Mouse (Mus musculus) lung, postnatal 0 days (tissue): Measurements from ENCODE around the gene Erg28. TPM values are rescaled to one million over a fixed set of nuclear protein-coding genes. Genes with fewer than 3 reads are reported as not detected.

Experiments
- ATAC-seq: fragments of 200-750 bp; cut with Nextera tagmentation; 2 replicates; pipeline ENCODE4 v1.8.0; 2017; ENCODE audit warnings: moderate library complexity
- DNase-seq: peaks from one replicate; pipeline ENCODE4 v3.0.0-alpha.2; 2016; ENCODE audit warnings: low spot score
- H3K27ac ChIP-seq: fragments of 300-500 bp; sonication (generic); 2 replicates; pipeline ENCODE4 v1.5.1; 2014; ENCODE audit warnings: antibody characterized with exemption, mild to moderate bottlenecking, low read length, mixed read lengths
- H3K27me3 ChIP-seq: fragments of 300-500 bp; sonication (generic); replicated peaks from 2 replicates; pipeline ENCODE4 v1.6.1; 2014; ENCODE audit warnings: low read length, mixed read lengths; ENCODE audit not compliant: insufficient read depth
- H3K36me3 ChIP-seq: fragments of 300-500 bp; sonication (generic); 2 replicates; pipeline ENCODE4 v1.6.1; 2014; ENCODE audit warnings: low read length, mixed read lengths; ENCODE audit not compliant: insufficient read depth
- H3K4me1 ChIP-seq: fragments of 300-500 bp; sonication (generic); 2 replicates; pipeline ENCODE4 v1.6.1; 2014; ENCODE audit warnings: antibody characterized with exemption, low read depth, low read length, mixed read lengths; ENCODE audit not compliant: insufficient read depth
- H3K4me2 ChIP-seq: fragments of 300-500 bp; sonication (generic); replicated peaks from 2 replicates; pipeline ENCODE4 v1.6.1; 2014; ENCODE audit warnings: low read depth, mild to moderate bottlenecking, low read length, moderate library complexity, mixed read lengths
- H3K4me3 ChIP-seq: fragments of 300-500 bp; sonication (generic); 2 replicates; pipeline ENCODE4 v1.5.1; 2014; ENCODE audit warnings: low read depth, low read length
- H3K9ac ChIP-seq: fragments of 300-500 bp; sonication (generic); replicated peaks from 2 replicates; pipeline ENCODE4 v1.6.1; 2014; ENCODE audit warnings: low read depth, mild to moderate bottlenecking
- H3K9me3 ChIP-seq: fragments of 300-500 bp; sonication (generic); 2 replicates; pipeline ENCODE4 v1.6.1; 2016; ENCODE audit warnings: low read length, mixed read lengths
- CTCF ChIP-seq: IDR thresholded peaks from 2 replicates; pipeline ENCODE4 v1.5.1; 2016; ENCODE audit warnings: antibody characterized with exemption, mild to moderate bottlenecking
- EP300 ChIP-seq: IDR thresholded peaks from 2 replicates; pipeline ENCODE4 v1.6.1; 2016; ENCODE audit warnings: antibody characterized with exemption, mild to moderate bottlenecking, control low read depth
- WGBS: fragments of 180-500 bp; shearing (Covaris S2); extraction: QIAGEN DNeasy Blood & Tissue Kit; methylation state at CpG from one replicate; pipeline ENCODE4 v1.1.7; 2014; 5-methylcytosine and 5-hydroxymethylcytosine counted together
- polyA plus RNA-seq: library from polyadenylated mRNA; unstranded; fragments of >200 nt; fragmentation: Nextera tagmentation; extraction: Ambion mirVana; gene quantifications from 2 replicates; pipeline ENCODE4 v1.2.1, GENCODE M21; 2015

Gene Erg28
- polyA plus RNA-seq, 1 experiment from 2014 or later = 80.8 TPM

GRCm38 (mm10) chr12:85809726-85810125 is 14.6 kb downstream of the Erg28 start:
- Histone ChIP-seq H3K27me3 (no peaks in the 10 kb centered on the region), H3K9ac (no peak overlapping the region), H3K4me3 (no peak overlapping the region), H3K27ac (0 out of 2 replicates have a peak overlapping the region, but pooled peaks have one; percentile 15), H3K4me1 (peaks cover 9% of the 10 kb centered on the region), H3K4me2 (no peak overlapping the region), H3K36me3 (0 out of 2 replicates have a peak, but pooled peaks cover 3% of the 10 kb centered on the region), H3K9me3 (no peaks in the 10 kb centered on the region)
- DNase-seq (peak; percentile 69), ATAC-seq (peak; percentile 67)
- WGBS = 12% methylated on average over 6 of the region's 6 CpGs
- no peak for TF ChIP-seq EP300

- WGBS = 64% methylated on average over 9 of the region's 9 CpGs
- H3K4me2 ChIP-seq = no peak overlapping the region
- ATAC-seq = no peak
Measured at GRCm38 (mm10) chr12:85800031-85800430, 24.3 kb downstream of the Erg28 start.

GRCm38 (mm10) chr12:85795551-85795950 is 28.8 kb downstream of the Erg28 start:
- Histone ChIP-seq H3K36me3 (no peaks in the 10 kb centered on the region), H3K9me3 (no peaks in the 10 kb centered on the region), H3K9ac (no peak overlapping the region), H3K27ac (no peak overlapping the region), H3K4me3 (no peak overlapping the region), H3K27me3 (no peaks in the 10 kb centered on the region), H3K4me2 (no peak overlapping the region), H3K4me1 (peaks cover 6% of the 10 kb centered on the region; the same call in 1 of the 2 replicates)
- WGBS = 82% methylated on average over 1 of the region's 1 CpGs
- DNase-seq (no peak), ATAC-seq (no peak)
- no peak for TF ChIP-seq EP300
- no peak for TF ChIP-seq CTCF

More at GRCm38 (mm10) chr12:85800031-85800430, 24.3 kb downstream of the Erg28 start:
- Histone ChIP-seq H3K9ac (no peak overlapping the region), H3K36me3 (no peaks in the 10 kb centered on the region), H3K9me3 (no peaks in the 10 kb centered on the region), H3K27me3 (no peaks in the 10 kb centered on the region), H3K4me3 (no peak overlapping the region), H3K27ac (no peak overlapping the region), H3K4me1 (no peaks in the 10 kb centered on the region)
- no peak for DNase-seq
- no peak for TF ChIP-seq CTCF
- TF ChIP-seq EP300 = no peak

GRCm38 (mm10) chr12:85794094-85794493 is 30.3 kb downstream of the Erg28 start:
- H3K27ac ChIP-seq = no peak overlapping the region
- no peak for ATAC-seq

GRCm38 (mm10) chr12:85792821-85793346 is 31.5 kb downstream of the Erg28 start:
- DNase-seq = peak; percentile 65
- no peak overlapping the region for H3K4me2 ChIP-seq
- H3K4me1 ChIP-seq = peaks cover 6% of the 10 kb centered on the region; the same call in 1 of the 2 replicates
- H3K27ac ChIP-seq = peak overlapping the region; percentile 6; the same call in 1 of the 2 replicates
- WGBS = 25% methylated on average over 6 of the region's 6 CpGs
- H3K36me3 ChIP-seq = no peaks in the 10 kb centered on the region
- H3K9ac ChIP-seq = no peak overlapping the region
- TF ChIP-seq EP300 (peak; percentile 79), CTCF (peak; percentile 17; the same call in 1 of the 2 replicates)
- no peak overlapping the region for H3K4me3 ChIP-seq
- peak; percentile 69 for ATAC-seq
- H3K27me3 ChIP-seq = no peaks in the 10 kb centered on the region
- H3K9me3 ChIP-seq = no peaks in the 10 kb centered on the region

More at GRCm38 (mm10) chr12:85794094-85794493, 30.3 kb downstream of the Erg28 start:
- DNase-seq = no peak
- H3K9ac ChIP-seq = no peak overlapping the region
- no peak overlapping the region for H3K4me3 ChIP-seq
- no peaks in the 10 kb centered on the region for H3K9me3 ChIP-seq
- no peak overlapping the region for H3K4me2 ChIP-seq
- H3K27me3 ChIP-seq = no peaks in the 10 kb centered on the region
- H3K4me1 ChIP-seq = peaks cover 6% of the 10 kb centered on the region; the same call in 1 of the 2 replicates
- 74% methylated on average over 2 of the region's 2 CpGs for WGBS
- TF ChIP-seq CTCF (no peak), EP300 (no peak)
- H3K36me3 ChIP-seq = no peaks in the 10 kb centered on the region

GRCm38 (mm10) chr12:85792158-85792557 is 32.2 kb downstream of the Erg28 start:
- Histone ChIP-seq H3K9me3 (no peaks in the 10 kb centered on the region), H3K36me3 (no peaks in the 10 kb centered on the region), H3K9ac (no peak overlapping the region), H3K4me1 (peaks cover 6% of the 10 kb centered on the region; the same call in 1 of the 2 replicates), H3K4me3 (no peak overlapping the region), H3K27ac (peak overlapping the region; percentile 6; the same call in 1 of the 2 replicates), H3K27me3 (no peaks in the 10 kb centered on the region), H3K4me2 (no peak overlapping the region)
- TF ChIP-seq CTCF (no peak), EP300 (no peak)
- DNase-seq (no peak), ATAC-seq (no peak)
- 80% methylated on average over 4 of the region's 4 CpGs for WGBS
